Mouse (Mus musculus) adipose tissue, adult 10 weeks (tissue): ENCODE data around the gene Stk38l. TPM values are rescaled to one million over a fixed set of nuclear protein-coding genes. Genes with fewer than 3 reads are reported as not detected.

ENCODE experiments used
- polyA plus RNA-seq: library from polyadenylated mRNA; stranded (reverse); fragments of 350-450 nt; fragmentation: Illumina TruSeq; extraction: RNeasy Lipid Tissue Mini Kit (QIAGEN cat#74804); gene quantifications from one replicate; pipeline ENCODE4 v1.2.3, GENCODE M21; 2014; ENCODE audit warnings: low read depth, low replicate concordance

Stk38l gene
- 10.4 TPM for polyA plus RNA-seq

GRCm38 (mm10) chr6:146724581-146725383 is at the start of gene Stk38l:
TSS of gene Stk38l (plus strand) at chr6:146724995.

GRCm38 (mm10) chr6:146795924-146796545 is 71.2 kb downstream of the Stk38l start, which contains the start of gene Arntl2:
TSS of gene Arntl2 (plus strand) at chr6:146796055.

Other genes with a start within 250 kb of the Stk38l start
- gene Itpr2, start 222.8 kb upstream of the Stk38l start, polyA plus RNA-seq: 13.0 TPM
- 94.1 TPM for gene Fgfr1op2, start 147.8 kb upstream of the Stk38l start, polyA plus RNA-seq
- 45.3 TPM for gene Ints13, start 147.2 kb upstream of the Stk38l start, polyA plus RNA-seq
- gene Med21, start 82.4 kb upstream of the Stk38l start, polyA plus RNA-seq: 53.3 TPM
- 57.4 TPM for gene Tm7sf3, start 82.2 kb upstream of the Stk38l start, polyA plus RNA-seq
- gene Arntl2, start 71.1 kb downstream of the Stk38l start, polyA plus RNA-seq: 2.4 TPM
- 3.1 TPM for gene Smco2, start 125.1 kb downstream of the Stk38l start, polyA plus RNA-seq
- gene Ppfibp1, start 163.5 kb downstream of the Stk38l start, polyA plus RNA-seq: 53.9 TPM
- gene 1700034J05Rik, start 229.4 kb downstream of the Stk38l start, polyA plus RNA-seq: 4.5 TPM